ENCODE assay signal across 20 mouse cellular contexts in genomic region chr5:101887989-101888388, GRCm38 (mm10).
DNase-seq lines count a peak whose midpoint lies in the region.
"Had no signal": no experiment of that assay in that cellular context is flagged by ENCODE, and none has a peak within 500 bp of the region (broad histone marks: within the 10 kb centered on the region; RNA-seq: fewer than 3 reads in every experiment).

No protein-coding gene starts in this region.

- intact Hi-C loops in heart, postnatal 25 days (cut with DNase I), result no loop called here

- DNase-seq in heart, adult 11 months, result peak; percentile 72
- no peak for DNase-seq in heart, postnatal 25 days (ENCODE audit: low spot score)
- DNase-seq in ES-CJ7 (ENCODE audit: low read depth, low spot score), result peak; percentile 82
- DNase-seq in WW6 (ENCODE audit: low read depth, low spot score), result peak; percentile 38
- DNase-seq in cerebellum, postnatal 25 days, result no peak
- DNase-seq in ovary, postnatal 10 days (ENCODE audit: low spot score), result no peak
- DNase-seq: adrenal gland, postnatal 10 days; adrenal gland, postnatal 36 days; cerebellum, adult 11 months; cerebellum, adult 2 months; cerebellum, adult 9-11 months; cerebellum, postnatal 36 days; embryo, embryonic 11 days; forebrain, postnatal 0 days; gastrocnemius, adult 2 months; gastrocnemius, postnatal 14 days; heart, adult 18-20 months; heart, postnatal 10 days; heart, postnatal 4 days; kidney, adult 18-20 months had no signal

Comparison
In these comparisons a context has a peak if more than half of its experiments do, and no peak if none do; other contexts are left out.
1. DNase-seq: peak in heart, adult 11 months (single experiment), ES-CJ7 (single experiment) and WW6 (single experiment); none in heart, postnatal 25 days (single experiment), cerebellum, postnatal 25 days (0 of 2) and ovary, postnatal 10 days (single experiment).